Mouse (Mus musculus) intestine, postnatal 0 days (tissue): ENCODE measurements around the gene Bcl2l1. TPM values are rescaled to one million over a fixed set of nuclear protein-coding genes. Genes with fewer than 3 reads are reported as not detected.
A peak's percentile ranks its signal among the peaks of the same experiment; 100 is the strongest.

Experiments used
- ATAC-seq: fragments of 200-750 bp; cut with Nextera tagmentation; 2 replicates; pipeline ENCODE4 v1.8.0; 2017; ENCODE audit warnings: mild to moderate bottlenecking, moderate TSS enrichment, moderate library complexity
- H3K27ac ChIP-seq: fragments of 300-500 bp; sonication (generic); 2 replicates; pipeline ENCODE4 v1.5.1; 2014; ENCODE audit warnings: mild to moderate bottlenecking, low read depth, low read length, moderate library complexity
- H3K27me3 ChIP-seq: fragments of 300-500 bp; sonication (generic); replicated peaks from 2 replicates; pipeline ENCODE4 v1.6.1; 2014; ENCODE audit warnings: low read length, mixed read lengths; ENCODE audit not compliant: control insufficient read depth, insufficient read depth
- H3K36me3 ChIP-seq: fragments of 300-500 bp; sonication (generic); 2 replicates; pipeline ENCODE4 v1.6.1; 2014; ENCODE audit warnings: mild to moderate bottlenecking, moderate library complexity; ENCODE audit not compliant: control insufficient read depth, insufficient read depth
- H3K4me1 ChIP-seq: fragments of 300-500 bp; sonication (generic); replicated peaks from 2 replicates; pipeline ENCODE4 v1.6.1; 2014; ENCODE audit warnings: antibody characterized with exemption, low read length, mixed read lengths; ENCODE audit not compliant: control insufficient read depth, insufficient read depth
- H3K4me2 ChIP-seq: fragments of 300-500 bp; sonication (generic); replicated peaks from 2 replicates; pipeline ENCODE4 v1.6.1; 2014; ENCODE audit warnings: low read depth, mild to moderate bottlenecking, moderate library complexity
- H3K4me3 ChIP-seq: fragments of 300-500 bp; sonication (generic); 2 replicates; pipeline ENCODE4 v1.5.1; 2014; ENCODE audit warnings: low read depth, low read length
- H3K9ac ChIP-seq: fragments of 300-500 bp; sonication (generic); 2 replicates; pipeline ENCODE4 v1.6.1; 2014; ENCODE audit warnings: mild to moderate bottlenecking, low read depth, low read length
- H3K9me3 ChIP-seq: fragments of 300-500 bp; sonication (generic); 2 replicates; pipeline ENCODE4 v1.6.1; 2016; ENCODE audit warnings: mixed run types; ENCODE audit not compliant: control insufficient read depth
- CTCF ChIP-seq: sonication (generic); IDR thresholded peaks from 2 replicates; pipeline ENCODE4 v1.5.1; 2016; ENCODE audit warnings: low read depth, mild to moderate bottlenecking, control low read depth, antibody characterized with exemption, moderate library complexity
- WGBS: fragments of 180-500 bp; shearing (Covaris S2); extraction: QIAGEN DNeasy Blood & Tissue Kit; methylation state at CpG from one replicate; pipeline ENCODE4 v1.1.7; 2014; 5-methylcytosine and 5-hydroxymethylcytosine counted together
- polyA plus RNA-seq: library from polyadenylated mRNA; unstranded; fragments of >200 nt; fragmentation: Nextera tagmentation; extraction: Ambion mirVana; gene quantifications from 2 replicates; pipeline ENCODE4 v1.2.1, GENCODE M21; 2015

Bcl2l1 gene
- polyA plus RNA-seq, 1 experiment from 2014 or later, result 58.5 TPM

DNA sequence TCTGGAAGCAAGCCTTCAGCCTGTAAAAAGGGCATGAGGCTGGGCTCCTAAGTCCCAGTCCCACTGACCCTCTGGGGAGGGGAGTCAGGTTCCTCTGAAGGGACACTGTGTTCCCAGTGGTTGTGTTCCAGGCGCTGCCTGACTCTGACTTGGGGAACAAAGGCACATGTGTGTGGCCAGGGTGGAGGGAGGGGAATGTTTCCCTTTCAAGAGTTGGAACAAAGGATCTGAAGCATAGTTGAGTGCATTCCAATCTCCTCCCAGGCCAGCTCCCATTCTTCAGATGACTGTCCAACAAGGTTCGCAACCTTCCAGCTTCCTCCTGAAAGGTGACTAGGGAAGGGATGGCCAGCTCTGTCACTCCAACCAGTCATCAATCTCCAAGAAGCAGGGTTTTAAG lies 11.2 kb downstream of the Bcl2l1 start:
- H3K9me3 ChIP-seq, result no peaks in the 10 kb centered on the region
- H3K27me3 ChIP-seq, result no peaks in the 10 kb centered on the region
- no peak overlapping the region for H3K4me2 ChIP-seq
- 61% methylated on average over 2 of the region's 2 CpGs for WGBS
- no peak for TF ChIP-seq CTCF
- 0 out of 2 replicates have a peak, but pooled peaks have one; percentile 16 for ATAC-seq
- peaks cover 12% of the 10 kb centered on the region; the same call in 1 of the 2 replicates for H3K36me3 ChIP-seq
- H3K4me1 ChIP-seq, result peaks cover 16% of the 10 kb centered on the region; the same call in 1 of the 2 replicates
- no peak overlapping the region for H3K9ac ChIP-seq
- H3K4me3 ChIP-seq, result no peak overlapping the region
- peak overlapping the region; percentile 54 for H3K27ac ChIP-seq

DNA sequence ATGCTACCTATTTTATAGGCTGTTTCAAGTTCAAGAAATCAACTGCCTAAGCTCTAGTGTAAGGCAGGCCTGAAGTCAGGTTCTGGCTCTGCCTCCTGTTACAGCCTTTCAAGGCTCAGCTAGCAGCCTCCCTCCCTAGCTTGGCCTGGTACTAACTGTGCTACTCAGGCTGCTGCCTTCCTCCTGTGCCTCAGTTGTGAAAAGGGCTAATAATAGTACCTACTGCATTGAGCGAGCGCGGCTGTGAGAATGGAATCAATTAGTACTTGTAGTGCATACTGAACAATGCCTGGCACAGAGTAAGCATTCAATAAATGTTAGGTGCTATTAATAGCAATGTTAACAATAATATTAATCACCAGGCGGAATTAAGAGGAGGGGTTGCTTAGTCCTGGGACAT lies 11.6 kb downstream of the Bcl2l1 start:
- Histone ChIP-seq H3K36me3 (peaks cover 12% of the 10 kb centered on the region; the same call in 1 of the 2 replicates), H3K9me3 (no peaks in the 10 kb centered on the region), H3K27ac (peak overlapping the region; percentile 10), H3K27me3 (no peaks in the 10 kb centered on the region), H3K9ac (no peak overlapping the region), H3K4me3 (no peak overlapping the region), H3K4me1 (peaks cover 17% of the 10 kb centered on the region; the same call in 1 of the 2 replicates), H3K4me2 (no peak overlapping the region)
- TF ChIP-seq CTCF, result no peak
- WGBS, result 80% methylated on average over 4 of the region's 4 CpGs
- no peak for ATAC-seq

DNA sequence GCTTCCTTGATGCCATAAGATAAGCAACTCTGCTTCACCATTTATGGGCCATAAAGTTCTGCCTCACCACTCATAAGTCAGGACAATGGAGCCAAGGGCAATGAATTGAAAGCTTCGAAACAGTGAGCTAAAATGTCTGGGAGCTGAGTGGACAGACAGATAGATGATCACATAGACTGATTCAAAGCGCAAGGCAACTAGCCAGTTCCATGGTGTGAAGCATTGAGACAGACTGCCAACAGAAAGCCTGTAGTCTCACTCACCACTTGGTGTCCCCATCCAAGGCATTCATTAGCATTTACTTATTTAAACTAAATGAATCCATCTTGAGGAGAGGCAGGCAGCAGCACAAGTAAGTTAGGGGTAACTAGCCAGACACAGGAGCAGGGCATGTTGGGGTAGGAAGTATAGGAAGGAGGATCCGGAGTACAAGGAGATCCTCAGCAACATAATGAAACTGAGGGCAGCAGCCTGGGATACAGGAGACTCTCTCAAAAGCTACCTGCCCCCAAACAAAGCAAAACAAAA lies 12.4 kb downstream of the Bcl2l1 start:
- no peak overlapping the region for H3K9ac ChIP-seq
- 0 out of 2 replicates have a peak overlapping the region, but pooled peaks have one; percentile 10 for H3K27ac ChIP-seq
- H3K4me1 ChIP-seq, result peaks cover 21% of the 10 kb centered on the region
- H3K36me3 ChIP-seq, result peaks cover 12% of the 10 kb centered on the region; the same call in 1 of the 2 replicates
- ATAC-seq, result no peak
- H3K27me3 ChIP-seq, result no peaks in the 10 kb centered on the region
- WGBS, result 91% methylated on average over 3 of the region's 3 CpGs
- no peak for TF ChIP-seq CTCF
- H3K9me3 ChIP-seq, result no peaks in the 10 kb centered on the region
- H3K4me3 ChIP-seq, result no peak overlapping the region
- no peak overlapping the region for H3K4me2 ChIP-seq

DNA sequence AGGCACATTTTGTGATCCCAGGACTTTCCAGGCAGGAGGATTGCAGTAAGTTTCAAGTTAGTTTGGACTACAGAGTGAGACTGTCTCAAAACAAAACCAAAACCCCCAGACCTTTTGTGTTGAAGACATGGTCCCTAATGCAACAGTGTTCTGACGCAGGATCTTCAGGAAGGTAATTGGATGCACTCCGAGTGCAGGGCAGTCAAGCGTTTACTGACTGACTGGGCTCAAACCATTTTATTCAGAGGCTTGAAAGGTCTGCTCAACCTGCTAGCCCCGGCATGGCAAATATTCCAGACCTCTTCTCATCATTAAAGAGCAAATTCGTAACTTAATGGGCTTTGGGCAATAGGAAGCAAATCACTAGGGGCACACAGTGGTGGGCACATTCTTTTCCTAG lies 12.8 kb downstream of the Bcl2l1 start:
- Histone ChIP-seq H3K9ac (no peak overlapping the region), H3K4me1 (peaks cover 21% of the 10 kb centered on the region), H3K4me3 (no peak overlapping the region), H3K27me3 (no peaks in the 10 kb centered on the region), H3K27ac (0 out of 2 replicates have a peak overlapping the region, but pooled peaks have one; percentile 10), H3K9me3 (no peaks in the 10 kb centered on the region), H3K4me2 (no peak overlapping the region), H3K36me3 (peaks cover 12% of the 10 kb centered on the region; the same call in 1 of the 2 replicates)
- TF ChIP-seq CTCF, result no peak
- ATAC-seq, result no peak
- WGBS, result 92% methylated on average over 5 of the region's 5 CpGs

DNA sequence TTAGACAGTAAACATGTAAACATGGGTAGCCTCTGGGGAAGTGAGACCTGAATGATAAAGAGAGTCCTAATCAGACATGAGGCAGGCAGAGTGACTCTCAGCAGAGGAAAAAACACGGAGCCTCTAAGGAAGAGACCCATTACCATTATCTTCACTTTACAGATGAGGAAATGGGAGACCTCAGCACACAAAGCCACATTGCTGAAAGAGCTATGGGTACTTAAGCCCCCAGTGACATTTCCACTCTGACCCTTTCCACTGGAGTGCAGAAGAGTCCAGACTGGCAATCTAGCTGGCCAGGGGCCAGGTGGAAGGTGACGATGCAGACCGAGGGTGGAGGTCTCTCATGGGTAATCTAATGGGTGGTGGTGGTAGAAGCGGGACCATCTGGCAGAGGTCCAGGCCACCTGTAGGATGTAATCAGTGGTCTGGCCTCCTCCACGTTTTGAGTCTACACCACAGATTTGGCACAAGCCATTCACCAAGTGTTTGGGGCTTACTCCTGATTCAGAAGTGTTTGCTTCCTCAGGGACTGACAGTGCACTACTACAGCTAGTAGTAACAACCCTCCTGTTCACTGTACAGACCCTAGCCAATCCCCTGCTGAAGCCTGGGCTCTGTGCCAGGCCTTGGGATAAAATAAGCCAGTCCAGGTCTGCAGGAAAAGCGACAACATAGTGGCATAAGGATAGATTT lies 13.8 kb downstream of the Bcl2l1 start:
- Histone ChIP-seq H3K36me3 (peaks cover 12% of the 10 kb centered on the region; the same call in 1 of the 2 replicates), H3K4me2 (no peak overlapping the region), H3K9ac (no peak overlapping the region), H3K27ac (peak overlapping the region; percentile 11), H3K9me3 (no peaks in the 10 kb centered on the region), H3K4me3 (no peak overlapping the region), H3K27me3 (no peaks in the 10 kb centered on the region), H3K4me1 (peaks cover 21% of the 10 kb centered on the region)
- no peak for ATAC-seq
- 22% methylated on average over 6 of the region's 6 CpGs for WGBS
- no peak for TF ChIP-seq CTCF

DNA sequence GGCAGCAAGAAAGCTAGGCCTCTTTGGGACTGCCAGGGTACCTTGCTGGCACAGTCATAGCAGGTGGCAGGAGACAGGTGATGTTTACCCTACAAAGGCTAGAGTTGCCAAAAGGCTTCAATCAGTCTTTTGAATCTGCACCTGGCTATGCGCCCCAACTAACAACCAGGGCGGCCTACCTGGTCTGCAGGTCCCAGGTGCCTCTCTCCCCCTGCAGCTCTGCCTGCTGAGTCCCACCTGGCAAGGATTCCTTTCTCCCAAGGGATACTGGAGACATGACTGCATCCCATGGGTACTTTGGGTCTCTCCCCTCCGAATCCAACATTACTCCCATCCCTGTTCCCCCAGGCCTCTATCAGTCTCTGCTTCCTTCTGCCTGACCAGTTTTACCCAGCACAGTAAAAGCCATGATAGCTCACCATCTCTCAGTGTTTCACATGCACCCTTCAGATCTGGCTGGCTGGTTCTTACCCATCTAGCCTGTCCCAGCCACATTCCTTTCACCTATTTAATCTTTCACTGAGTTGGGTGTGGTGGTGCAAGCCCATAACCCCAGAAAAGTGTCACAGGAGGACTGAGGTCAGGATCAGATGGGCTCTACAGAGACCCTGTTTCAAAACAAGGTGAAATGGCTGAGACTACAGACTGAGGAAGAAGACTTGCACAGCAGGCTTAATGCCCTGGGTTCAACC lies 14.7 kb downstream of the Bcl2l1 start:
- H3K9ac ChIP-seq, result no peak overlapping the region
- ATAC-seq, result no peak; the same call in 1 of the 2 replicates
- H3K4me1 ChIP-seq, result peaks cover 24% of the 10 kb centered on the region
- H3K27ac ChIP-seq, result peak overlapping the region; percentile 28; the same call in 1 of the 2 replicates
- H3K4me3 ChIP-seq, result no peak overlapping the region
- TF ChIP-seq CTCF, result no peak
- H3K36me3 ChIP-seq, result peaks cover 12% of the 10 kb centered on the region; the same call in 1 of the 2 replicates
- no peaks in the 10 kb centered on the region for H3K27me3 ChIP-seq
- WGBS, result 68% methylated on average over 3 of the region's 3 CpGs
- no peaks in the 10 kb centered on the region for H3K9me3 ChIP-seq
- no peak overlapping the region for H3K4me2 ChIP-seq
